Mouse (Mus musculus): ENCODE results near the gene Cbx1.

GRCm38 (mm10) chr11:96768240-96768639 is 20.7 kb upstream of the Cbx1 start:
- TF ChIP-seq GATA1 (IDR thresholded peaks at IDR 0.05; ENCODE audit: borderline replicate concordance, low read length) (no peak), FLI1 (IDR thresholded peaks at IDR 0.05; ENCODE audit: low read length) (no peak)
